Mouse (Mus musculus) urinary bladder, postnatal 25 days (tissue): ENCODE data around the gene Khk.

Experiments
- DNase-seq: peaks from one replicate; pipeline ENCODE4 v3.0.0; 2022; ENCODE audit warnings: low spot score

The Khk gene

GRCm38 (mm10) chr5:30913060-30913841 lies 8.0 kb upstream of the Khk start, which contains the start of gene Emilin1:
TSS of gene Emilin1 (plus strand) at chr5:30913402.
- DNase-seq, result no peak

- DNase-seq, result no peak
These were observed 7.1 kb upstream of the Khk start for GRCm38 (mm10) chr5:30914101-30914635.

DNA sequence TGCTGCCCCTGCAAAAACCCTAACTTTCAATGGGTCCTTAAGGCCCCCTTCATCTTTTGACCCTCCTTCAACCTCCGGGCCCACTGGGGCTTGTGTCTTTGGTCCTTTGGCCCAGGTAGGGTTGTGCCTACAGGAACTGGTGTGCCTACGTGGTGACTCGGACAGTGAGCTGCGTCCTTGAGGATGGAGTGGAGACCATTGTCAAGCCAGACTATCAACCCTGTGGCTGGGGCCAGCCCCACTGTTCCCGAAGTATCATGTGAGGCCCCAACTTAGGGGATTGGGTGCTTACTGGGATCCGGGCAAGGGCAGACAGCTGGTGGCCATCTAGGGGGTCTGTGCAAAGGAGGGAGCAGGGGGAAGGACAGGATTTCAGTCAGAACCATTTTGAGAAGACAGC lies 6.4 kb upstream of the Khk start:
- DNase-seq, result no peak

GRCm38 (mm10) chr5:30915456-30915855 lies 5.8 kb upstream of the Khk start:
- DNase-seq, result no peak

DNA sequence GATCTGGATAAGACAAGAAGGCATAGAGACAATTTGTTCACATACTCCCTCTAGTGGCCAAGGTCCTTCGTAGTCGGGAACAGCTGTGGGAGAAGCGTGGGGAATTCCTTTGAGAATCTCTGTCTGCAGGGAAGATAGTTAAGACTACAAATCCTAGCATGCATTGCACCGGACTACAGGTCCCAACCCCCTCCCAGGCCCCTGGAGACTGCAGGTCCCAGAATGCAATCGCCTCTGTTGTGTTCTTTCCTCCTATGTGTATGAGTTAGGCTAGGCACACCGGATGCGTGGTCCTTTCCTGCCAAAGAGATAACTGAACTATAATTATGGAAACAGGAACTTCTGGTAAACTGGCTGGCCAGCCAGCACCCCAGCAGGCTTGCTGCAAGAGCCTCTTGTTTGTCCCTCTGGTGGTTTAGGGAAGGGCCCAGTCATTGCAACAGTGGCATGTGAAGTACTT lies 5.2 kb upstream of the Khk start:
- DNase-seq, result peak; percentile 64

GRCm38 (mm10) chr5:30916841-30917240 lies 4.4 kb upstream of the Khk start:
- no peak for DNase-seq

- no peak for DNase-seq
These were observed 3.9 kb upstream of the Khk start for GRCm38 (mm10) chr5:30917348-30917747.

DNA sequence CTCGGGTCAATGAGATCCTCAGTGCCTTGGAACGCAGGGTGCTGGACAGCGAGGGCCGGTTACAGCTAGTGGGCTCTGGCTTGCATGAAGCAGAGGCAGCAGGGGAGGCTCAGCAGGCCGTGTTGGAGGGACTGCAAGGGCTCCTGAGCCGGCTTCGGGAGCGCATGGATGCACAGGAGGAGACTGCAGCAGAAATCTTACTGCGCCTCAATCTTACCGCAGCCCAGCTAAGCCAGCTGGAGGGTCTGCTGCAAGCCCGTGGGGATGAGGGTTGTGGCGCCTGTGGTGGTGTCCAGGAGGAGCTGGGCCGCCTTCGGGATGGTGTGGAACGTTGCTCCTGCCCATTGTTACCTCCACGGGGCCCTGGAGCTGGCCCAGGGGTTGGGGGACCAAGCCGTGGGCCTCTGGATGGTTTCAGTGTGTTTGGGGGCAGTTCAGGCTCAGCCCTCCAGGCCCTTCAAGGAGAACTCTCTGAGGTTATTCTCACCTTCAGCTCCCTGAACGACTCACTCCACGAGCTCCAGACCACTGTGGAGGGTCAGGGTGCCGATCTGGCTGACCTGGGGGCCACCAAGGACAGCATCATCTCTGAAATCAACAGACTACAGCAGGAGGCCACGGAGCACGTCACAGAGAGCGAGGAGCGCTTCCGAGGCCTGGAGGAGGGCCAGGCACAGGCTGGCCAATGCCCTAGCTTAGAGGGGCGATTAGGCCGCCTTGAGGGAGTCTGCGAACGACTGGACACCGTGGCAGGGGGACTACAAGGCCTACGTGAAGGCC lies 3.1 kb upstream of the Khk start:
- DNase-seq, result no peak

DNA sequence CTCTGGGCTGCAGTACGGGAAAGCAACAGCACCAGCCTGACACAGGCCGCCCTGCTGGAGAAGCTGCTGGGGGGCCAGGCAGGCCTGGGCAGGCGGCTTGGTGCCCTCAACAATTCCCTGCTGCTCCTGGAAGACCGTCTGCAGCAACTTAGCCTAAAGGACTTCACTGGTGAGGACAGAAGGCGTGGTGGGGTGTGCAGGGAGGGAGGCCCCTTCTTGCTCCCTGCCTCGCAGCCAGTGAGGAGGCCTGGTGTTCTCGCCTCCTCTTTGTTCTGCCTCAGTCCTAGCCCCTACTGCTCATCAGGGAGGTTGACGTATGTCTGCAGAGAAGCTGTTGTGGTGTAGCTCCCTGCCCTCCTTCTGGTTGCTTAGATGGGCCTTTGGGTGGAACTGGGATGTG lies 2.5 kb upstream of the Khk start:
- no peak for DNase-seq

DNA sequence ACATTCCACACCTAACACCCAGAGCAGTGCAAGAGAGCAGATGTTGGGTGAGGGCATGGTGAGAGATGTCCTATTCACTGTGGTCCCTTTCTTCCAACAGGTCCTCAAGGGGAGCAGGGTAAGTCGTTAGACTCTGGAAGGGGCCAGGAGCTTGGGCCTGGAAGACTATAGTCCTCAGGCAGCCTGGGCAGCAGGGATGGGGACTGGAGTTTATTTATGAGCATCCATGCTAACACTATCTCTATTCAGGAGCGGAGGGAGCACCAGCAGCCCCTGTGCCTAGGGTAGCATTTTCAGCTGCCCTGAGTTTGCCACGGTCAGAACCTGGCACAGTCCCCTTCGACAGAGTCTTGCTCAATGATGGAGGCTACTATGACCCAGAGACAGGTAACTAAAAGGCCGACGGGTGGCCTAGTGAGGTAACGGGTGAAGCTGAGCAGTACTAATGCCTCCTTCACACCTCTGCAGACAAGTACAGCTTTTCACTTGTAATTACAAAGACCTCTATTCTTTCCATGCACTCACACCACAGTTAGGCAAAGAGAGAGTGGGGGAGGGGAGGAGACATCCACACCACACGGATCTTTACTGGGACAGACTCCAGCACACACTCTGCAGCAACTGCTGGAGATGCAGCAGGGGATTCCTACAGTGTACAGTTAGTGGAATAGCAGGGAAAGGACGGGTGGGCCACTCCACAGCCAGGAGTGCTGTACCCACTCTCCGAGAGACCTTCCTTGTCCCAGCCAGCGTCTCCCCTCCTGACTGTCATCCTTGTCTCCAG lies 1.2 kb upstream of the Khk start:
- no peak for DNase-seq

DNA sequence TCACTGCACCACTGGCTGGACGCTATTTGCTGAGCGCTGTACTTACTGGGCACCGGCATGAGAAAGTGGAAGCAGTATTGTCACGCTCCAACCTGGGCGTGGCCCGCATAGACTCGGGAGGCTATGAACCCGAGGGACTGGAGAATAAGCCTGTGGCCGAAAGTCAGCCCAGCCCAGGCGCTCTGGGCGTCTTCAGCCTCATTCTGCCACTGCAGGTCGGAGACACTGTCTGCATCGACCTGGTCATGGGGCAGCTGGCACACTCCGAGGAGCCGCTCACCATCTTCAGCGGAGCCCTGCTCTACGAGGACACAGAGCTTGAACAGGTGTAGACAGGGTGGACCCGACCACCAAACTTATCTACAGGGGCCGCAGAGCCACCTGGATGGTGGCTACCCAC lies 610 bp upstream of the Khk start:
- DNase-seq, result no peak

DNA sequence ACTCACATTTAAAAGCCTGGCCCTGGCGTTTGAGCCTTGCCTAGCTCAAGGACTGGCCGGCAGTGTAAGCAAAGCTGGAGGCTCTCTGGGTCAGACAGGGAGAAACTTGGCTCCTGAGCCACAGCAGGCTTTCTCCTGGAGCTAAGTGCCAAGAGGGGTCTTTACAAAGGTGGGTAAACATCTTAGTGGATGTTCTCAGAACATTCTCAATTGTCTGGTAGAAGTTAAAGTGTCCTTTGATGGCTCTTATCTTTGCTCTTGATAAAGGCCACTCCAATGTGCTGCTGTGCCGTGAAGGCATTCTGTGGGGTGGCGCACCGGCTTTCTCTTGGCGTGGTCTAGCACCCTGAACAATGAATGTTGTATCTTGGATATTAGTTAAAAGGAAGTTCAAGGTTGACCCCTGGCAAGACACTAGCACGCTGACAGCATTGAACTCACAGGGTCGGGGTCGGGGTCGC lies 1.4 kb downstream of the Khk start:
- DNase-seq, result no peak

GRCm38 (mm10) chr5:30923119-30923518 lies 1.9 kb downstream of the Khk start:
- no peak for DNase-seq

- no peak for DNase-seq
These were observed 3.4 kb downstream of the Khk start for GRCm38 (mm10) chr5:30924614-30925013.

- DNase-seq, result no peak
These were observed 4.0 kb downstream of the Khk start for GRCm38 (mm10) chr5:30925217-30925616.

GRCm38 (mm10) chr5:30926073-30926472 lies 4.8 kb downstream of the Khk start:
- no peak for DNase-seq

DNA sequence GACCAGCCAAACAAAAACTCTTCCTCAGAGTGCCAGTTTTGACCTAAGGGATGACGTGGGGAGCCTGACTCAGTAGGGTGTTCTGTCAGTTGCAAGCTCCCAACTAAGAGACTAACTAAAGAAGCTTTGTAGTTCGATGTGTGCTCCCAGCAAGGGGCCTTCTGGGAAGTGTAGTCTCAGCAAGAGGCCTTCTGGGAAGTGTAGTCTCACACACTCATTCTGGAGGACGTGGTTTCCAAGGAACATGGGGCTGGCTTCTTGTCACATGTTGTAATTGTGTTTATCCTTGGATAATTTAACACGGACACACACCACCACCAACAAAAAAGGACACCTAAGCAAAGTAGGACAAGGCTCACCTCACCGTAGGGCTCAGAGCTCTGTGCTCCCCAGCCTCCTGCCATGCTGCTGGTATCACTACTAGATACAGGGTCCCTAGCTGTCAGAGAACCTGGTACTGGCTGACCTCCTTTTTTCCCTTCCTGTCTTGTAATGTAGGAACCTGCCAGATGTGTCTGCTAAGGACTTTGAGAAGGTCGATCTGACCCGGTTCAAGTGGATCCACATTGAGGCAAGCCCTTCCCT lies 6.8 kb downstream of the Khk start:
- no peak for DNase-seq

GRCm38 (mm10) chr5:30930121-30930520 lies 8.9 kb downstream of the Khk start:
- DNase-seq, result peak; percentile 69

- DNase-seq, result no peak
These were observed 9.6 kb downstream of the Khk start for GRCm38 (mm10) chr5:30930846-30931245.

- DNase-seq, result no peak
These were observed 10.1 kb downstream of the Khk start for GRCm38 (mm10) chr5:30931378-30931777.

DNA sequence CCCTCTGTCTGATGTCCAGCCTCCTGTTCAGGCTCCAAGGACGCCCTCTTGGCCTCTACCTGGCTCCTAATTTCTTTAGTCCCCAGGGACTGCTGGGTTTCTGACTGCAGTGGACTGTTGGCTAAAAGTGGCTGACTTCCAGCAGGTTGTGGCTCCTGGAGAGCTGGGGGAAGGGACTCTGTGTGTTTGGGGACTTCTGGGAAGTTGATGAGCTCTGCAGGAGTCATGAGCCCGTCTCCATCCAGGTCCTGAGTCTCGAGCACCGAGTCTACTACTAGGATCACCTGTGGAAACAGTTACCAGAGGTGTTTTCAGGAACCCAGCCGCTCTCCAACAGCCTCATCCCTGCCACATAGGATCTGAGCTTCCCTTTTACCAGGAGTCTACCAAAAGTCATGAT lies 12.5 kb downstream of the Khk start:
- DNase-seq, result no peak
